Mouse (Mus musculus) stomach, embryonic 14.5 days (tissue): Measurements from ENCODE around the gene Cir1. TPM values are rescaled to one million over a fixed set of nuclear protein-coding genes. Genes with fewer than 3 reads are reported as not detected.

Experiments used
- ATAC-seq: fragments of 200-750 bp; cut with Nextera tagmentation; 2 replicates; pipeline ENCODE4 v1.8.0; 2017; ENCODE audit warnings: low read depth, moderate TSS enrichment; ENCODE audit not compliant: insufficient number of reproducible peaks, insufficient read depth, low FRiP score
- H3K27ac ChIP-seq: fragments of 300-500 bp; sonication (generic); 2 replicates; pipeline ENCODE4 v1.5.1; 2014; ENCODE audit warnings: mild to moderate bottlenecking, low read length, moderate library complexity, mixed read lengths
- H3K27me3 ChIP-seq: fragments of 300-500 bp; sonication (generic); 2 replicates; pipeline ENCODE4 v1.6.1; 2014; ENCODE audit warnings: low read length, control low read depth, mixed read lengths; ENCODE audit not compliant: control insufficient read depth, insufficient read depth
- H3K36me3 ChIP-seq: fragments of 300-500 bp; sonication (generic); 2 replicates; pipeline ENCODE4 v1.6.1; 2014; ENCODE audit warnings: mild to moderate bottlenecking, control low read depth, low read length, moderate library complexity, mixed read lengths; ENCODE audit not compliant: control insufficient read depth, insufficient read depth
- H3K4me1 ChIP-seq: fragments of 300-500 bp; sonication (generic); 2 replicates; pipeline ENCODE4 v1.6.1; 2014; ENCODE audit warnings: low read length, control low read depth, mixed read lengths; ENCODE audit not compliant: control insufficient read depth, insufficient read depth
- H3K4me2 ChIP-seq: fragments of 300-500 bp; sonication (generic); replicated peaks from 2 replicates; pipeline ENCODE4 v1.6.1; 2014; ENCODE audit warnings: low read depth, low read length, control low read depth
- H3K4me3 ChIP-seq: fragments of 300-500 bp; sonication (generic); 2 replicates; pipeline ENCODE4 v1.5.1; 2014; ENCODE audit warnings: low read depth, low read length, control low read depth
- H3K9ac ChIP-seq: fragments of 300-500 bp; sonication (generic); replicated peaks from 2 replicates; pipeline ENCODE4 v1.6.1; 2014; ENCODE audit warnings: low read depth, mild to moderate bottlenecking, control low read depth, low read length, moderate library complexity, mixed read lengths
- H3K9me3 ChIP-seq: fragments of 300-500 bp; sonication (generic); 2 replicates; pipeline ENCODE4 v1.6.1; 2016; ENCODE audit warnings: low read depth, low read length, control low read depth; ENCODE audit not compliant: control insufficient read depth
- WGBS: fragments of 180-500 bp; shearing (Covaris S2); extraction: QIAGEN DNeasy Blood & Tissue Kit; methylation state at CpG from one replicate; pipeline ENCODE4 v1.1.7; 2014; 5-methylcytosine and 5-hydroxymethylcytosine counted together
- polyA plus RNA-seq: library from polyadenylated mRNA; unstranded; fragments of >200 nt; fragmentation: Nextera tagmentation; extraction: Ambion mirVana; gene quantifications from 2 replicates; pipeline ENCODE4 v1.2.1, GENCODE M21; 2014

Gene Cir1
- 28.1 and 29.6 TPM in 2 replicates for polyA plus RNA-seq

GRCm38 (mm10) chr2:73312152-73313116 is at the start of gene Cir1, which contains the start of gene Scrn3:
Gene Cir1 (minus strand): TSS chr2:73312701.
Gene Scrn3 (plus strand): TSS chr2:73312601.
- H3K4me2 ChIP-seq: peak within 1 kb of the TSS; percentile 78
- peaks cover 14% of the 10 kb centered on the region; the same call in 1 of the 2 replicates for H3K36me3 ChIP-seq
- peak within 1 kb of the TSS; percentile 63 for H3K27ac ChIP-seq
- WGBS: 1% methylated on average over 64 of the region's 64 CpGs
- no peaks in the 10 kb centered on the region for H3K27me3 ChIP-seq
- peak within 1 kb of the TSS; percentile 60 for H3K9ac ChIP-seq
- H3K9me3 ChIP-seq: no peaks in the 10 kb centered on the region
- ATAC-seq: peak; percentile 96
- H3K4me1 ChIP-seq: peaks cover 5% of the 10 kb centered on the region; the same call in 1 of the 2 replicates
- peak within 1 kb of the TSS; percentile 69 for H3K4me3 ChIP-seq

- H3K4me2 ChIP-seq: no peak overlapping the region
- no peaks in the 10 kb centered on the region for H3K9me3 ChIP-seq
- ATAC-seq: no peak
- 84% methylated on average over 2 of the region's 2 CpGs for WGBS
- H3K36me3 ChIP-seq: no peaks in the 10 kb centered on the region
- H3K9ac ChIP-seq: no peak overlapping the region
- no peak overlapping the region for H3K27ac ChIP-seq
- no peaks in the 10 kb centered on the region for H3K4me1 ChIP-seq
- no peaks in the 10 kb centered on the region for H3K27me3 ChIP-seq
- H3K4me3 ChIP-seq: no peak overlapping the region
Measured at GRCm38 (mm10) chr2:73360536-73360935, 48.0 kb upstream of the Cir1 start.

- H3K36me3 ChIP-seq: no peaks in the 10 kb centered on the region
- H3K4me1 ChIP-seq: no peaks in the 10 kb centered on the region
- no peak overlapping the region for H3K9ac ChIP-seq
- no peak overlapping the region for H3K4me2 ChIP-seq
- 90% methylated on average over 5 of the region's 5 CpGs for WGBS
- no peak overlapping the region for H3K27ac ChIP-seq
- peak; percentile 85; the same call in 1 of the 2 replicates for ATAC-seq
- H3K4me3 ChIP-seq: no peak overlapping the region
- no peaks in the 10 kb centered on the region for H3K27me3 ChIP-seq
- H3K9me3 ChIP-seq: no peaks in the 10 kb centered on the region
Measured at GRCm38 (mm10) chr2:73359941-73360340, 47.4 kb upstream of the Cir1 start.

GRCm38 (mm10) chr2:73357004-73357403 is 44.5 kb upstream of the Cir1 start:
- no peak for ATAC-seq
- Histone ChIP-seq H3K4me2 (peak overlapping the region; percentile 23; the same call in 1 of the 2 replicates), H3K9me3 (no peaks in the 10 kb centered on the region), H3K36me3 (no peaks in the 10 kb centered on the region), H3K27me3 (no peaks in the 10 kb centered on the region), H3K4me3 (no peak overlapping the region), H3K27ac (no peak overlapping the region), H3K4me1 (no peaks in the 10 kb centered on the region), H3K9ac (no peak overlapping the region)
- 56% methylated on average over 18 of the region's 18 CpGs for WGBS

GRCm38 (mm10) chr2:73351927-73352374 is 39.5 kb upstream of the Cir1 start:
- Histone ChIP-seq H3K9ac (no peak overlapping the region), H3K36me3 (no peaks in the 10 kb centered on the region), H3K27ac (no peak overlapping the region), H3K4me1 (0 out of 2 replicates have a peak, but pooled peaks cover 3% of the 10 kb centered on the region), H3K4me2 (peak overlapping the region; percentile 22; the same call in 1 of the 2 replicates), H3K4me3 (no peak overlapping the region), H3K9me3 (no peaks in the 10 kb centered on the region), H3K27me3 (no peaks in the 10 kb centered on the region)
- no peak for ATAC-seq
- WGBS: 28% methylated on average over 7 of the region's 7 CpGs

GRCm38 (mm10) chr2:73351496-73351895 is 39.0 kb upstream of the Cir1 start:
- 17% methylated on average over 5 of the region's 5 CpGs for WGBS
- no peak for ATAC-seq

GRCm38 (mm10) chr2:73348221-73348620 is 35.7 kb upstream of the Cir1 start:
- no peaks in the 10 kb centered on the region for H3K27me3 ChIP-seq
- no peaks in the 10 kb centered on the region for H3K36me3 ChIP-seq
- 89% methylated on average over 6 of the region's 6 CpGs for WGBS
- H3K4me2 ChIP-seq: no peak overlapping the region
- H3K27ac ChIP-seq: no peak overlapping the region
- no peak overlapping the region for H3K4me3 ChIP-seq
- H3K4me1 ChIP-seq: 0 out of 2 replicates have a peak, but pooled peaks cover 3% of the 10 kb centered on the region
- H3K9me3 ChIP-seq: no peaks in the 10 kb centered on the region
- H3K9ac ChIP-seq: no peak overlapping the region
- no peak for ATAC-seq

More at GRCm38 (mm10) chr2:73351496-73351895, 39.0 kb upstream of the Cir1 start:
- H3K9ac ChIP-seq: no peak overlapping the region
- no peaks in the 10 kb centered on the region for H3K27me3 ChIP-seq
- H3K4me3 ChIP-seq: no peak overlapping the region
- H3K9me3 ChIP-seq: no peaks in the 10 kb centered on the region
- peak overlapping the region; percentile 22; the same call in 1 of the 2 replicates for H3K4me2 ChIP-seq
- H3K36me3 ChIP-seq: no peaks in the 10 kb centered on the region
- H3K27ac ChIP-seq: no peak overlapping the region
- H3K4me1 ChIP-seq: 0 out of 2 replicates have a peak, but pooled peaks cover 3% of the 10 kb centered on the region

GRCm38 (mm10) chr2:73347766-73348165 is 35.3 kb upstream of the Cir1 start:
- no peak overlapping the region for H3K4me2 ChIP-seq
- no peaks in the 10 kb centered on the region for H3K36me3 ChIP-seq
- H3K9ac ChIP-seq: no peak overlapping the region
- H3K27me3 ChIP-seq: no peaks in the 10 kb centered on the region
- no peak for ATAC-seq
- 0 out of 2 replicates have a peak, but pooled peaks cover 3% of the 10 kb centered on the region for H3K4me1 ChIP-seq
- 67% methylated on average over 9 of the region's 9 CpGs for WGBS
- no peaks in the 10 kb centered on the region for H3K9me3 ChIP-seq
- H3K27ac ChIP-seq: no peak overlapping the region
- H3K4me3 ChIP-seq: no peak overlapping the region
